ENCODE assay signal across 8 mouse cellular contexts in the genomic region with DNA sequence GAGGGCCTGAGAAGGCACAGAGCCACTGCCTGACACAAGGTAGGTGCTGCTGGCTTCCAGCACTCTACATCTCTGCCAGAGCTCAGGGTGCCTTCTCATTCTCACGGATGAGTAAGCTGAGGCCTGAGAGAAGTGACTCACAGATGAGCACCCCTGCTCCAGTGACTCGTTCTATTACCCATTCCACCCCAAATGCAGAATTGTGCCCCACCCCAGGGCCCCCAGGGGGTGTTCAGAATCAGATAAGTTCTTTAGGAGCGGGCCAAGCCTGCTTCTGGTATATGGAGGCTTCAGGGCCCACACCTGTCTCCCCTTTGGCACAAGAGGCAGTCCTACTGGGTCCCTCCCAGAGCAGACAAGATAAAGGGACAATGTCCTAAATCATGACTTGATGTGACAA. TPM values are rescaled to one million over a fixed set of nuclear protein-coding genes. Genes with fewer than 3 reads are reported as not detected.
DNase-seq lines count a peak whose midpoint lies in the region; ATAC-seq and TF ChIP-seq lines count a peak whose summit lies in the region.

No protein-coding gene starts in this region.

- peak overlapping the region; percentile 89 for H3K4me2 ChIP-seq in embryonic facial prominence, embryonic 12.5 days (replicated peaks)
- H3K4me2 ChIP-seq in limb, embryonic 12.5 days, result peak overlapping the region; percentile 90
- H3K4me2 ChIP-seq in stomach, embryonic 14.5 days (replicated peaks; ENCODE audit: low read depth, low read length), result peak overlapping the region; percentile 80

- no peaks in the 10 kb centered on the region for H3K9me3 ChIP-seq in heart, embryonic 10.5 days
- H3K9me3 ChIP-seq in G1E (replicated peaks), result no peaks in the 10 kb centered on the region
- no peaks in the 10 kb centered on the region for H3K9me3 ChIP-seq in embryonic facial prominence, embryonic 12.5 days
- H3K9me3 ChIP-seq in limb, embryonic 12.5 days, result no peaks in the 10 kb centered on the region
- no peaks in the 10 kb centered on the region for H3K9me3 ChIP-seq in stomach, embryonic 14.5 days (ENCODE audit: control insufficient read depth, low read depth, low read length)

- H3K9ac ChIP-seq in embryonic facial prominence, embryonic 12.5 days, result peak overlapping the region; percentile 76; the same call in 1 of the 2 replicates
- no peak overlapping the region for H3K9ac ChIP-seq in limb, embryonic 12.5 days (replicated peaks)
- H3K9ac ChIP-seq in stomach, embryonic 14.5 days (replicated peaks; ENCODE audit: low read depth, low read length), result no peak overlapping the region

- no peaks in the 10 kb centered on the region for H3K27me3 ChIP-seq in heart, embryonic 10.5 days (ENCODE audit: insufficient read depth, poor library complexity, severe bottlenecking)
- H3K27me3 ChIP-seq in G1E (ENCODE audit: insufficient read depth, low read length), result no peaks in the 10 kb centered on the region
- no peaks in the 10 kb centered on the region for H3K27me3 ChIP-seq in embryonic facial prominence, embryonic 12.5 days
- no peaks in the 10 kb centered on the region for H3K27me3 ChIP-seq in limb, embryonic 12.5 days
- no peaks in the 10 kb centered on the region for H3K27me3 ChIP-seq in stomach, embryonic 14.5 days (ENCODE audit: control insufficient read depth, insufficient read depth, low read length)

- peaks cover 99% of the 10 kb centered on the region for H3K4me1 ChIP-seq in heart, embryonic 10.5 days
- H3K4me1 ChIP-seq in G1E (ENCODE audit: insufficient read depth, low read depth, low read length), result peaks cover 95% of the 10 kb centered on the region
- peaks cover 76% of the 10 kb centered on the region for H3K4me1 ChIP-seq in embryonic facial prominence, embryonic 12.5 days
- H3K4me1 ChIP-seq in limb, embryonic 12.5 days (replicated peaks), result peaks cover 73% of the 10 kb centered on the region
- H3K4me1 ChIP-seq in stomach, embryonic 14.5 days (ENCODE audit: control insufficient read depth, insufficient read depth, low read length), result peaks cover 76% of the 10 kb centered on the region

- no peak for DNase-seq in heart, embryonic 10.5 days (ENCODE audit: low spot score)
- DNase-seq in heart, postnatal 10 days, result no peak
- peak; percentile 41 for DNase-seq in G1E (ENCODE audit: low spot score)
- no peak for DNase-seq in thymus, postnatal 0 days (ENCODE audit: low spot score)
- DNase-seq in thymus, adult 18-20 months, result no peak

- intact Hi-C loops in heart, postnatal 10 days (cut with DNase I), result loop anchor here (5.0 kb wide), 1 partner anchor 65 kb away; the partner anchor contains the start of gene Dguok

- peak; percentile 69 for ATAC-seq in G1E (ENCODE audit: extremely low read depth, insufficient number of reproducible peaks, low FRiP score, poor library complexity, severe bottlenecking)
- no peak for ATAC-seq in embryonic facial prominence, embryonic 12.5 days (ENCODE audit: insufficient number of reproducible peaks, insufficient read depth, low FRiP score, low TSS enrichment)
- no peak for ATAC-seq in limb, embryonic 12.5 days (ENCODE audit: insufficient number of reproducible peaks, insufficient read depth, low FRiP score, low TSS enrichment, low read depth)
- no peak for ATAC-seq in stomach, embryonic 14.5 days (ENCODE audit: insufficient number of reproducible peaks, insufficient read depth, low FRiP score, low read depth)

- no peak for TF ChIP-seq CTCF in G1E (IDR thresholded peaks at IDR 0.05; ENCODE audit: low read depth, low read length)

- peaks cover 31% of the 10 kb centered on the region; the same call in 1 of the 2 replicates for H3K36me3 ChIP-seq in heart, embryonic 10.5 days
- H3K36me3 ChIP-seq in G1E (replicated peaks), result peaks cover 95% of the 10 kb centered on the region
- H3K36me3 ChIP-seq in embryonic facial prominence, embryonic 12.5 days, result peaks cover 27% of the 10 kb centered on the region; the same call in 1 of the 2 replicates
- H3K36me3 ChIP-seq in limb, embryonic 12.5 days, result peaks cover 50% of the 10 kb centered on the region
- peaks cover 18% of the 10 kb centered on the region; the same call in 1 of the 2 replicates for H3K36me3 ChIP-seq in stomach, embryonic 14.5 days (ENCODE audit: control insufficient read depth, insufficient read depth, low read length)

- WGBS in heart, embryonic 10.5 days, result 44% methylated on average over 3 of the region's 3 CpGs
- WGBS in embryonic facial prominence, embryonic 12.5 days, result 38% methylated on average over 3 of the region's 3 CpGs
- WGBS in limb, embryonic 12.5 days, result 50% methylated on average over 3 of the region's 3 CpGs
- WGBS in stomach, embryonic 14.5 days, result 43% methylated on average over 3 of the region's 3 CpGs

- H3K27ac ChIP-seq in heart, embryonic 10.5 days, result peak overlapping the region; percentile 88
- peak overlapping the region; percentile 95 for H3K27ac ChIP-seq in embryonic facial prominence, embryonic 12.5 days
- peak overlapping the region; percentile 95 for H3K27ac ChIP-seq in limb, embryonic 12.5 days
- peak overlapping the region; percentile 91; the same call in 1 of the 2 replicates for H3K27ac ChIP-seq in stomach, embryonic 14.5 days (ENCODE audit: low read length)

- H3K4me3 ChIP-seq in heart, embryonic 10.5 days, result peak overlapping the region; percentile 41
- peak overlapping the region; percentile 58; the same call in 1 of the 2 replicates for H3K4me3 ChIP-seq in G1E (ENCODE audit: low read depth, low read length)
- 0 out of 2 replicates have a peak overlapping the region, but pooled peaks have one; percentile 71 for H3K4me3 ChIP-seq in embryonic facial prominence, embryonic 12.5 days
- 0 out of 2 replicates have a peak overlapping the region, but pooled peaks have one; percentile 73 for H3K4me3 ChIP-seq in limb, embryonic 12.5 days (replicated peaks)
- no peak overlapping the region for H3K4me3 ChIP-seq in stomach, embryonic 14.5 days (ENCODE audit: low read depth, low read length)

RNA-seq across cellular contexts. Expression of gene Tet3, which starts 16.2 kb away (rescaled TPM):
- 29.8 and 31.3 TPM in 2 replicates for polyA plus RNA-seq in heart, embryonic 10.5 days (2016; fragmentation: Nextera tagmentation; extraction: Ambion mirVana)
- 10 to 100 TPM; 49.0 to 54.3 TPM for total RNA-seq in heart, postnatal 10 days (2021)
- total RNA-seq in G1E (2014; fragmentation: Nextera tagmentation), result 94.9 and 95.4 TPM in 2 replicates
- total RNA-seq in G1E (2017), result 14.9 and 17.6 TPM in 2 replicates
- 40.0 and 71.1 TPM in 2 replicates for polyA plus RNA-seq in G1E (2012)
- polyA plus RNA-seq in embryonic facial prominence, embryonic 12.5 days (2016; fragmentation: Nextera tagmentation; extraction: Ambion mirVana), result 40.0 and 41.1 TPM in 2 replicates
- polyA plus RNA-seq in limb, embryonic 12.5 days (2016; fragmentation: Nextera tagmentation; extraction: Ambion mirVana), result 36.0 and 38.6 TPM in 2 replicates
- 43.7 and 49.2 TPM in 2 replicates for polyA plus RNA-seq in stomach, embryonic 14.5 days (2014; fragmentation: Nextera tagmentation; extraction: Ambion mirVana)
- 19.7 and 24.1 TPM in 2 replicates for polyA plus RNA-seq in thymus, postnatal 0 days (2015; fragmentation: Nextera tagmentation; extraction: Ambion mirVana)
